Mouse (Mus musculus) limb, embryonic 14.5 days (tissue): ENCODE results near the gene Rgs7bp. TPM values are rescaled to one million over a fixed set of nuclear protein-coding genes. Genes with fewer than 3 reads are reported as not detected.
A peak's percentile ranks its signal among the peaks of the same experiment; 100 is the strongest.

Experiments
- ATAC-seq: fragments of 200-750 bp; cut with Nextera tagmentation; 2 replicates; pipeline ENCODE4 v1.8.0; 2017; ENCODE audit warnings: low read depth, moderate number of reproducible peaks, moderate TSS enrichment; ENCODE audit not compliant: low FRiP score
- DNase-seq: peaks from one replicate; pipeline ENCODE4 v3.0.0-alpha.2; 2015; ENCODE audit warnings: low spot score
- H3K27ac ChIP-seq: fragments of 300-500 bp; sonication (generic); replicated peaks from 2 replicates; pipeline ENCODE4 v1.5.1; 2014; ENCODE audit warnings: low read depth, mild to moderate bottlenecking, low read length, moderate library complexity, mixed read lengths
- H3K27me3 ChIP-seq: fragments of 300-500 bp; sonication (generic); 2 replicates; pipeline ENCODE4 v1.6.1; 2014; ENCODE audit warnings: low read length, mixed read lengths; ENCODE audit not compliant: control insufficient read depth, insufficient read depth
- H3K36me3 ChIP-seq: fragments of 300-500 bp; sonication (generic); 2 replicates; pipeline ENCODE4 v1.6.1; 2014; ENCODE audit warnings: mild to moderate bottlenecking, low read length, moderate library complexity, mixed read lengths; ENCODE audit not compliant: control insufficient read depth, insufficient read depth
- H3K4me1 ChIP-seq: fragments of 300-500 bp; sonication (generic); 2 replicates; pipeline ENCODE4 v1.6.1; 2014; ENCODE audit warnings: antibody characterized with exemption, low read length, mixed read lengths; ENCODE audit not compliant: control insufficient read depth, insufficient read depth
- H3K4me2 ChIP-seq: fragments of 300-500 bp; sonication (generic); replicated peaks from 2 replicates; pipeline ENCODE4 v1.6.1; 2014; ENCODE audit warnings: low read depth, mild to moderate bottlenecking, low read length, moderate library complexity; ENCODE audit not compliant: severe bottlenecking
- H3K4me3 ChIP-seq: fragments of 300-500 bp; sonication (generic); replicated peaks from 2 replicates; pipeline ENCODE4 v1.5.1; 2014; ENCODE audit warnings: low read length
- H3K9ac ChIP-seq: fragments of 300-500 bp; sonication (generic); 2 replicates; pipeline ENCODE4 v1.6.1; 2014; ENCODE audit warnings: mild to moderate bottlenecking, low read depth, low read length, moderate library complexity; ENCODE audit not compliant: severe bottlenecking
- H3K9me3 ChIP-seq: fragments of 300-500 bp; sonication (generic); 2 replicates; pipeline ENCODE4 v1.6.1; 2016; ENCODE audit warnings: low read length; ENCODE audit not compliant: control insufficient read depth
- POLR2A ChIP-seq: fragments of 200-500 bp; IDR thresholded peaks from 2 replicates; pipeline ENCODE4 v1.8.0; 2012; ENCODE audit warnings: inconsistent platforms, mild to moderate bottlenecking, moderate library complexity, borderline replicate concordance; ENCODE audit not compliant: insufficient read depth, insufficient read length; ENCODE audit errors: extremely low read depth
- WGBS: fragments of 180-500 bp; shearing (Covaris S2); extraction: QIAGEN DNeasy Blood & Tissue Kit; methylation state at CpG from one replicate; pipeline ENCODE4 v1.1.7; 2014; 5-methylcytosine and 5-hydroxymethylcytosine counted together
- polyA plus RNA-seq, 2 experiments: library from polyadenylated mRNA; depleted of rRNA in 1 of 2; stranded (reverse) in 1 of 2; unstranded in 1 of 2; fragments of >200 nt; fragmentation: Nextera tagmentation in 1 of 2; extraction: Ambion mirVana in 1 of 2; gene quantifications; 2 replicates each; pipeline versions ENCODE4 v1.2.1 to v1.2.3; 2012 to 2014

The Rgs7bp gene
- polyA plus RNA-seq, 2 experiments: 3.1 to 4.5 TPM

DNA sequence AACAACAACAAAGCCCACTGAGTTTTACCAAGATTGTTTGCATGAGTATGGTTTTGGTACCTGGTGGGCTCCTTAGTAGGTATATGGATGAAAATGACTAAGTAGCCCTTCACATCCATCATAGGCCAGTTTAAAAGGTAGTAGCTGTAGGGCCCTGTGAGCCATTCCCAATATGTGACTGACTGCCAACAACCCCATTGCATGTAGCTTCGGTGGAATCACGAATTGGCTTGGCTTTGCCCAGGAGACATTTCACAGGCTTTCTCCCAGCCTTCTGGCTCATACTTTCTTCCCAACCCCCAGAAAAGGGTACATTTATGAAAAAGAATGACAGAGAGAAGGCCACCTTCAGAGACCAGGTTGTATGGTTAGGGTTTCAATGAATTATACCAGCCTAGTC, 45.8 kb downstream of the Rgs7bp start:
- ATAC-seq (no peak), DNase-seq (no peak)
- no peaks in the 10 kb centered on the region for H3K27me3 ChIP-seq
- 95% methylated on average over 2 of the region's 2 CpGs for WGBS
- H3K9me3 ChIP-seq: no peaks in the 10 kb centered on the region
- no peak overlapping the region for H3K4me2 ChIP-seq
- no peak overlapping the region for H3K27ac ChIP-seq
- no peak overlapping the region for H3K9ac ChIP-seq
- no peak overlapping the region for H3K4me3 ChIP-seq
- no peaks in the 10 kb centered on the region for H3K4me1 ChIP-seq
- TF ChIP-seq POLR2A: no peak
- no peaks in the 10 kb centered on the region for H3K36me3 ChIP-seq

DNA sequence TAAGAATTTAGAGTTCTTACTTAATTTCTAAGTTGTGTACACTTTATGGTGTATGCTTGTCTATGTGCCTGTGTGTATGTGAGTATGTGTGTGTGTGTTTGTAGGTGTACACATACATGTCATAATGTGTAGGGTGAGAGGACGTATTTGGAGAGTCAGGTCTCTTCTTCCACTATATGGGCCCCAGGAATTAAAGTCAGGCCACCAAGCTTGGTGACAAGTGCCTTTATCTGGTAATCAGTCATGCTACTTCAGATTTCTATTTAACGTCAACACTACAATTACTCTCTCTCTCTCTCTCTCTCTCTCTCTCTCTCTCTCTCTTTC, 51.9 kb downstream of the Rgs7bp start:
- Histone ChIP-seq H3K4me2 (no peak overlapping the region), H3K27ac (no peak overlapping the region), H3K9me3 (no peaks in the 10 kb centered on the region), H3K4me1 (no peaks in the 10 kb centered on the region), H3K9ac (no peak overlapping the region), H3K27me3 (no peaks in the 10 kb centered on the region), H3K36me3 (no peaks in the 10 kb centered on the region), H3K4me3 (no peak overlapping the region)
- DNase-seq (no peak), ATAC-seq (no peak)
- TF ChIP-seq POLR2A: no peak
- WGBS: 93% methylated on average over 2 of the region's 2 CpGs

DNA sequence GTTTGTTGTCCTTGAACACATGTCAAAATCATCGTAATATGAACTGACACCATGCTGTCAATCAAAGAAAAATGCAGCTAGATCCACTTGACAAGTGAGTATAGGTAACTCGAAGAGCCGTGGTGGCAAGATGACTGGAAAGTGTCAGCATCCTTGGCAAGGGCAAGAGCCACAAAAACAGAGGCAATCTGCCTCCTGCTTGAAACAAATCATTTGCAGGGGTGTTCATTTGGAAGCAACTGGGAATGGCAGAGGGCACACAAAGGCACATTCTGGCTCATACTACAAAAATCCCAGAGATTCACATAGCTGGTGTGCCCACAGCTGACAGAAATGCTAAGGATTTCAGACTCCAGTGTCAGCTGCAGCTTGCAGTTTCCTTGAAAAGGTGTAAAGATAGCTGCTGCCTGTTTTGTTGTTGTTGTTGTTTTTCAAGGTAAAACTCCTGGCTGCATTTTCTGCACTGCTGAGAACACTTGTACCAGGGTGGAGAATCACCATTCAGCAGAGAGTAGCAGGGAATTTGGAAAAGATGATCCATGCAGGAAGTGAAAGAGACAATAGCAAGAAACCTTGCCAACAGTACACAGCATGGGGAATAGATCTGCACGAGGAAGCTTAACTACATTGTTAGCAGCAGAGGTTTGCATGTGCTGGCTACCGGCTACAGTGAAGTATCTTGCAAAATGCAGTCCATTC, 52.4 kb downstream of the Rgs7bp start:
- H3K4me1 ChIP-seq: no peaks in the 10 kb centered on the region
- WGBS: 79% methylated on average over 5 of the region's 5 CpGs
- no peaks in the 10 kb centered on the region for H3K36me3 ChIP-seq
- H3K9ac ChIP-seq: no peak overlapping the region
- ATAC-seq (no peak), DNase-seq (no peak)
- no peaks in the 10 kb centered on the region for H3K9me3 ChIP-seq
- TF ChIP-seq POLR2A: no peak
- H3K4me2 ChIP-seq: no peak overlapping the region
- H3K27ac ChIP-seq: no peak overlapping the region
- H3K4me3 ChIP-seq: no peak overlapping the region
- H3K27me3 ChIP-seq: no peaks in the 10 kb centered on the region

DNA sequence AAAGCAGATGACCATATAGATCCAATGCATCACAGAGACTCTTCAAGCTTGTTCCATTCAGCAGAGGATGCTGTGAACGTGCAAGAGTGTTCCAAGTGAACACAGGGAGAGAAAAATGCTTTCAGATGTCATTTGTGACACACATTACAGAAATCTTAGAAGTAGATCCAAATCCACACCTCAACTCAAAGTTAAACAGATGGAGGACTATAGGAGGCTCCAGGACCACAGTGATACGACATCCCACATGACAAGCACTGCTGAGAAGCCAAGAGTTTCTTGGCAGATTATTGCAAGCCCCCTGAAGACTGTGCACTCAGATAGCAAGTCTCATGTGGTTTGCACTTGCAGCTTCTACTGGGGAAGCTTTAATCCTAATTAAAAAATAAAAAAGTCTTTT, 53.0 kb downstream of the Rgs7bp start:
- no peak for TF ChIP-seq POLR2A
- no peaks in the 10 kb centered on the region for H3K4me1 ChIP-seq
- no peak overlapping the region for H3K27ac ChIP-seq
- H3K4me2 ChIP-seq: no peak overlapping the region
- ATAC-seq: no peak
- H3K9me3 ChIP-seq: no peaks in the 10 kb centered on the region
- no peak for DNase-seq
- 67% methylated on average over 2 of the region's 2 CpGs for WGBS
- H3K4me3 ChIP-seq: no peak overlapping the region
- no peaks in the 10 kb centered on the region for H3K36me3 ChIP-seq
- no peak overlapping the region for H3K9ac ChIP-seq
- no peaks in the 10 kb centered on the region for H3K27me3 ChIP-seq

DNA sequence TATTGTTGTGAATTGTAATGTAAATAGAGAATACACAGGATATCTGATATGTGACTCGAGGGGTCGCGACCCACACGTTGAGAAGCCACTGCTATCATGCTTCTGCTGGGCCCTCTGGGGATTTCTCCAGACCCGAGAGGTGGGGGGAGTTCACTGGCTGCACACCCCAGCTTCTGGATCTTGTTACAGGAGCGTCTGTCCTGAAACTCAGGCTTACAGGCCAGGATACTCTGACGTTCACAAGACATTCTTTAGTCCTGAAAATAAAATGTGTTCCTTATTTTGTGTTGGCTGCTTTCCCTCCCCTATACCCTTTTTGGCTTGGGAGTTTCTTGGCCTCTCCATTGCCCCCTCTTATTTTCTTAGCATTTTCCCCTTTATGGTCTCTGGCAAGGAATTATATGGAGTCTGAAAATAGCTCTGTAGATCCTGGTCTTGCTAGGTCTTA, 65.9 kb downstream of the Rgs7bp start:
- Histone ChIP-seq H3K27ac (peak overlapping the region; percentile 61; the same call in 1 of the 2 replicates), H3K4me2 (peak overlapping the region; percentile 30; the same call in 1 of the 2 replicates), H3K27me3 (no peaks in the 10 kb centered on the region), H3K9me3 (no peaks in the 10 kb centered on the region), H3K4me1 (peaks cover 11% of the 10 kb centered on the region), H3K36me3 (no peaks in the 10 kb centered on the region), H3K9ac (no peak overlapping the region), H3K4me3 (no peak overlapping the region)
- 34% methylated on average over 7 of the region's 7 CpGs for WGBS
- peak; percentile 88 for DNase-seq
- no peak for TF ChIP-seq POLR2A
- ATAC-seq: peak; percentile 89
